ENCODE assay signal across 8 mouse cellular contexts in genomic region chr12:79993821-79994571, GRCm38 (mm10).
A peak's percentile ranks its signal among the peaks of the same experiment; 100 is the strongest.
DNase-seq lines count a peak whose midpoint lies in the region; ATAC-seq and TF ChIP-seq lines count a peak whose summit lies in the region.

No protein-coding gene starts in this region.

- no peak for TF ChIP-seq CTCF in lung, postnatal 0 days (IDR thresholded peaks at IDR 0.05)

- H3K9me3 ChIP-seq in heart, embryonic 11.5 days (replicated peaks; ENCODE audit: control insufficient read depth, low read length) = no peaks in the 10 kb centered on the region
- no peaks in the 10 kb centered on the region for H3K9me3 ChIP-seq in hindbrain, embryonic 12.5 days (replicated peaks)
- no peaks in the 10 kb centered on the region for H3K9me3 ChIP-seq in lung, postnatal 0 days (ENCODE audit: low read length)

- no peak overlapping the region for H3K4me3 ChIP-seq in heart, embryonic 11.5 days (ENCODE audit: low read depth, low read length)
- H3K4me3 ChIP-seq in hindbrain, embryonic 12.5 days = no peak overlapping the region
- no peak overlapping the region for H3K4me3 ChIP-seq in lung, postnatal 0 days (ENCODE audit: low read depth, low read length)

- intact Hi-C loops in heart, postnatal 14 days (cut with DNase I) = no loop called here

- H3K27ac ChIP-seq in heart, embryonic 11.5 days (ENCODE audit: low read depth, low read length) = peak overlapping the region; percentile 77
- H3K27ac ChIP-seq in hindbrain, embryonic 12.5 days = peak overlapping the region; percentile 75
- peak overlapping the region; percentile 79 for H3K27ac ChIP-seq in lung, postnatal 0 days (ENCODE audit: low read length)

- H3K4me2 ChIP-seq in heart, embryonic 11.5 days = no peak overlapping the region
- H3K4me2 ChIP-seq in hindbrain, embryonic 12.5 days (replicated peaks) = no peak overlapping the region
- no peak overlapping the region for H3K4me2 ChIP-seq in lung, postnatal 0 days (replicated peaks; ENCODE audit: low read depth, low read length)

- H3K27me3 ChIP-seq in heart, embryonic 11.5 days (ENCODE audit: control insufficient read depth, insufficient read depth, low read length) = no peaks in the 10 kb centered on the region
- H3K27me3 ChIP-seq in hindbrain, embryonic 12.5 days = no peaks in the 10 kb centered on the region
- no peaks in the 10 kb centered on the region for H3K27me3 ChIP-seq in lung, postnatal 0 days (replicated peaks; ENCODE audit: insufficient read depth, low read length)

- DNase-seq in heart, postnatal 14 days = no peak
- peak; percentile 46 for DNase-seq in embryo, embryonic 10 days (ENCODE audit: low spot score)
- DNase-seq in lung, postnatal 0 days (ENCODE audit: low spot score) = peak; percentile 85
- DNase-seq in cerebellum, adult 11 months = no peak
- DNase-seq in adrenal gland, postnatal 36 days = no peak
- no peak for DNase-seq in right cerebral cortex, postnatal 14 days

- 0 out of 2 replicates have a peak, but pooled peaks have one; percentile 9 for TF ChIP-seq EP300 in lung, postnatal 0 days (IDR thresholded peaks at IDR 0.05)

- 16% methylated on average over 5 of the region's 5 CpGs for WGBS in heart, embryonic 11.5 days (ENCODE audit: insufficient replicate concordance)
- WGBS in hindbrain, embryonic 12.5 days = 60% methylated on average over 5 of the region's 5 CpGs
- 39% methylated on average over 5 of the region's 5 CpGs for WGBS in lung, postnatal 0 days

- peaks cover 41% of the 10 kb centered on the region for H3K4me1 ChIP-seq in heart, embryonic 11.5 days (ENCODE audit: control insufficient read depth, insufficient read depth, low read length)
- peaks cover 34% of the 10 kb centered on the region for H3K4me1 ChIP-seq in hindbrain, embryonic 12.5 days
- H3K4me1 ChIP-seq in lung, postnatal 0 days (ENCODE audit: insufficient read depth, low read depth, low read length) = peaks cover 10% of the 10 kb centered on the region

- H3K36me3 ChIP-seq in heart, embryonic 11.5 days (ENCODE audit: control insufficient read depth, insufficient read depth, low read length) = no peaks in the 10 kb centered on the region
- no peaks in the 10 kb centered on the region for H3K36me3 ChIP-seq in hindbrain, embryonic 12.5 days
- no peaks in the 10 kb centered on the region for H3K36me3 ChIP-seq in lung, postnatal 0 days (ENCODE audit: insufficient read depth, low read length)

- peak overlapping the region; percentile 12; the same call in 1 of the 2 replicates for H3K9ac ChIP-seq in heart, embryonic 11.5 days (ENCODE audit: low read depth, low read length)
- H3K9ac ChIP-seq in hindbrain, embryonic 12.5 days = no peak overlapping the region
- no peak overlapping the region for H3K9ac ChIP-seq in lung, postnatal 0 days (replicated peaks; ENCODE audit: low read depth)

- ATAC-seq in heart, embryonic 11.5 days (replicated peaks; ENCODE audit: insufficient number of reproducible peaks, low FRiP score, low TSS enrichment) = peak; percentile 79; the same call in 1 of the 2 replicates
- no peak for ATAC-seq in hindbrain, embryonic 12.5 days (ENCODE audit: low FRiP score)
- peak; percentile 78 for ATAC-seq in lung, postnatal 0 days

Comparison
In these comparisons a context has a peak if more than half of its experiments do, and no peak if none do; other contexts are left out.
1. DNase-seq: peak in embryo, embryonic 10 days (single experiment) and lung, postnatal 0 days (single experiment); none in heart, postnatal 14 days (0 of 2), cerebellum, adult 11 months (single experiment), adrenal gland, postnatal 36 days (0 of 2) and right cerebral cortex, postnatal 14 days (single experiment).
2. Peak in every context shown above with its lines, with median percentiles within 50 percentile points of each other: H3K27ac ChIP-seq.